Mouse (Mus musculus): ENCODE results near the gene Pogk.
A peak's percentile ranks its signal among the peaks of the same experiment; 100 is the strongest.

Pogk gene

DNA sequence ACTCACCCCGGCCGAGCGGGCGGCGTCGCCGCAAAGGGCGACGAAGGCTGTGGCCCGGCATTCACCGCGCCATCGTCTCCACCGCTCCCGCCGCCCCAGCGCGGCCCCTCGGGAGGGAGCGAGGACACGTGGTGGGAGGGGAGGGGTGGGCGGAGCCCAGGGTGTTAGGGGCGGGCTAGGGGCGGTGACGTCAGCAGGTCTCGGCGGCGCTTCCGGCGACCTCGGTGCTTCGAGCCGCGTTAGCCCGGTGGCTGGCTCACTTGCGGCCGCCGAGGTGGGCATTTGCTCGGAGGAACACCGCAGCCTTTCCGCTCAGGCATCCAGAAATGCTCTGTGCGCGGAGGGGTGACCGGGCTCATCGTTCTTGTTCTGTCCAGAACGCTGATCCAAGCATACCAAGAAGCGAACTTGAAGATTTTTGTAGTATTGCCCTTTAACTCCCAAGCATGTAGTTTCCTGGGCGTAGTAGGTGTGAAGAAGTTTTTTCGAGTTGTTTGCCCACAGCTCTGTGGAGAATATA is at the start of gene Pogk:
Gene Pogk, minus strand, starts transcription at position 163 of the 520 bp plus-strand sequence.
- DNase-seq (ENCODE audit: low spot score), result peak; percentile 30

DNA sequence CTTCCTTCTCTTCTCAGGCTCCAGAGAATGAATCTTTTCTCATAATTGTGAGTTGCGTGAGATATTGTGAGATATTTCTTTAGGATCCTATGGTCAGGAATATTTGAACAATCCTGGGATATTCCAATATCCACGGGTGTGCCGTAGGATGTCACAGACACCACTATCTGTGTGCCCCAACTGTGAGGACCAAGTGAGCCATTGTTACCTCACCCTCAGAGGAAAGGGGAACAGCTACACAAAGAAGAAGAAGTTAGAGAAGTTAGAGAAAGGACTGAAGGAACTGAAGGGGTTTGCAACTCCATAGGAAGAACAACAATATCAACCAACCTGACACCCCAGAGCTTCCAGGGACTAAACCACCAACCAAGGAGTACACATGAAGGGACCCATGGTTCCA is 32.3 kb upstream of the Pogk start:
- DNase-seq (ENCODE audit: low spot score), result no peak

DNA sequence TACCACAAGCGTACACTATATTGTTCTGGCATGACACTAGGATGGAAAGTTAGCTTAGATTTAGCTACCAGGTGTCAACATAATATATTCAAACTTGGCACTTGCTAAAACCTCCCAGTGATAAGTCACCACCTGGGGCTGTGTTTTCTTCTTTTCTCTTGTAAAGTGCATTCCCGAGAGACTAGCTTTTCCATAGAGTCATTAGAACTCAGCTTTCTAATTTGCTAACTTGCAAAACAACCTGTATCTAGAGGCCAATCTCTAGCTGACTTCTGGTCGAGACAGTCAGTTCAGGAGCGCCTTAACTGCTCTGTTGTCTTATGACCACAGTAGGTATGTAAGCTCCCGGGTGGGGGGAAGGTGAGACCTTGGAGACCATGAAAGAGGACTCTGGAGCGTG is 29.8 kb upstream of the Pogk start:
- no peak for DNase-seq (ENCODE audit: low spot score)

DNA sequence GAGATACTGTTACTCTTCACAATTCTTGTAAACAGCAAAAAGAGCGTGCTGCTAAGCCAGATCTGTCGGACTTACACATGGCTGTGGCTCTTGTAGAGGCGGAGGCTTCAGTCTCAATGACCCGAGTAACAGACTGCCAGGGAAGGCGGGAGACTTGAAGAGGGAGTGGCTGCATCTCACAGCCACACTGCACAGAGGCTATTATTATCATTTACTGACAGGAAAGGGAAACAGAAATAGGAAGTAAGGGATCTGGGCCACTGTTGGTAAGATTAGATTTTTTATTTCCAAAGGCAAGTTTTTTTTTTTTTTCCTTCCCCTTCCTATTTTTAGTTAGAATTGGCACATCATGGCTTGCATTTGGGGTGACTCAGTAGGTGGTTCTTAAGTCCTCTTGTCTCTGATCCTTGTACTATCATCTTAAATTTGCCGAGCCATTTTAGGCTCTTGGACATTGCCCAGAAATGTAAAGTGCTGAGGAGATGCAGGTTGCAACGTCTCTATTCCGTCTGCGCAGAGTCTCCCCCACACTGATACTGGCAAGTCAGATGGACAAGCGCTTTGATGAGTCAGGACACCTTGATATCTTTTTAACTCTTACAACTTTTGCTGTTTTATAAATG is 20.3 kb upstream of the Pogk start:
- DNase-seq (ENCODE audit: low spot score), result no peak

DNA sequence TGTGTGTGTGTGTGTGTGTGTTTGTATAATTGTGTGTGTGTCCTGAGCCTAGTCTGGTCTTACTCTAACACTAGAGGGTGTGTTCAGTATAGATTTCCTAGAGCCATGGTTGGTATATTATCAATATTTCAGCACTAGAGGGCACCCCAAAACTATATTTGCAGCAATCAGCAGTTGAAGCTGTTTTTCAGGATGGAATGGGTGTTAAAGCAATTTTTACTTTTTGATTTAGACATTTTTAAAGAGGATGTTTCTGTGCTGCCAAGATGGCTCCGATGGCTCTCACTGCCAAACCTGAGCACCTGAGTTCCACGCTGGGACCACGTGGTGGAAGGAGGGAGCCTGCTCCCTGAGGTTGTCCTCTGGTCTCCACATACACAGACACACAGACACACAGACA is 19.4 kb upstream of the Pogk start:
- peak; percentile 10 for DNase-seq (ENCODE audit: low spot score)

DNA sequence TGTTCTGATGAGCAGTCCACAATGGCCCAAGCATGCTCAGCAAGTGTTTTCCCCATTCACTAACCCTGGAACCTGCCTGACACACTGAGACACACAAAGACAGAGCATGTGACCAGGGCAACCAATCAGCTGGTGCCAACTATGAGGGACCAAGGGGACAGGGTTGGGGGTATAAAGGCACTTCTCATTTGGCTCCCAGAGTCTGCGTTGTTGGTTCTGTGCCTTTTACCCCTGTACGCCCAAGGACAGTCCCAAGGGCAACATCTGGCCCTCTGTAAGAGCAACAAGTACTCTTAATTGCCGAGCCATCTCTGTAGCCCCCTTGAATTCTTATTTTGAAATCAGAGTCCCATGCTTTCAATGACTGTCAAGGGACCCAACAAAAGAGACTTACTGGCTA is 2.6 kb upstream of the Pogk start:
- DNase-seq (ENCODE audit: low spot score), result no peak

DNA sequence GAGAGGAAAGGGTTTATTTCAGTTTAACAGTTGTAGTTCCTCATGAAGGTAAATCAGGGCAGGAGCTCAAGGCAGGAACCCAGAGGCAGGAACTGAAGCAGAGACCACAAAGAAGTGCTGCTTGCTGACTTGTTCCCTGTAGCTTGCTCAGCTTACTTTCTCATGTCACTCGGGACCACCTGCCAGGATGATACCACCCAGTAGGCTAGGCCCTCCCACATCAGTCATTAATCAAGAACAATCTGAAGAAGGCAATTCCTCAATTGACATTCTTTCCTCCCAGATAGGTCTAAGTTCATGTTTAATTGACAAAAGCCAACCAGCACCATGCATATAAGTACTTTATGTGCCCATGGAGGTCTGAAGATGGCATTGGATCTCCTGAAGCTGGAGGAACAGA is 1.9 kb upstream of the Pogk start:
- no peak for DNase-seq (ENCODE audit: low spot score)

DNA sequence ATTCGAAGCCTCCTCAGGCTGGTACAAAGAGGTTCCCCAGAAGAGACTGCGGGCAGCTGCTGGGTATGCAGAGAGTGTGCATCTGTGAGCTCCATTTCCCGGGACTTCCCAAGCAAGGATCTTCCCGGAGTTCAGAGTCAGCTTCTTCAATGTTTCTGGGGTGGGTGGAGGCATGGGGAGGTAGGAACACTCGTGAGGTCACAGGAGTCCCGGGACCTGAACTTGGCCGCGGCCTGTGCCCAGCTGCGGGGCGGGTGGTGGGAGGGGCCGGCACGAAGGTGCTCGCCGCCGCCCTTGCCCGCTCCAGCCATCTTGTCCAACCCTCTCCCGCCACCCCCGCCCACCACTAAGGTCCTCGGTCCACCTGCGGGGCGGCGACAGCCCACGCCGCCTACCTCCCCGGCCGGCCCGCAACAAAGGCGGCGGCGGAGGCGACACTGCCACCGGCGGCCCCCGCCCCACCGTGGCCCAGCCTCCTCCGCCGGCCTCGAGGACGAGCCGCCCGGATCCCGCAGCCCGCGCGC is 424 bp downstream of the Pogk start:
- DNase-seq (ENCODE audit: low spot score), result no peak

DNA sequence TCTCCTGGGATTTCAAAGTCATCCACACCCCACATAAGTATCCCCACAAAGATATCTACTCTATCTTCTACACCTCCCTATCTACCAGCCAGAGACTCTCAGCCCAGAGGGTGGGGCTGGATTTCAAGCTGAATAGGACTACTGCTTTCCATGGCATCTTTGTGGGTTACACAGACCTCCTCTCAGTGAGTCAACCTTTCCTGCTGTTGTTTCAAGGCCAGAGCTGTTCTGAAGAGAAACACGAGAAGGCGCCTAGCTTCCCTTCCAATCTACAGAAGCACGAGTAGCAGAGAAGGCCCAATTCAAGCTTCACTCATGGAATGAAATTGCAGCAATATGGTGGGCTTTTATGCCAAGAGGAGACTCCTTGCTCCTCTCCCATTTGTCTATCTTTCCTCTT is 5.8 kb downstream of the Pogk start:
- DNase-seq (ENCODE audit: low spot score), result no peak

DNA sequence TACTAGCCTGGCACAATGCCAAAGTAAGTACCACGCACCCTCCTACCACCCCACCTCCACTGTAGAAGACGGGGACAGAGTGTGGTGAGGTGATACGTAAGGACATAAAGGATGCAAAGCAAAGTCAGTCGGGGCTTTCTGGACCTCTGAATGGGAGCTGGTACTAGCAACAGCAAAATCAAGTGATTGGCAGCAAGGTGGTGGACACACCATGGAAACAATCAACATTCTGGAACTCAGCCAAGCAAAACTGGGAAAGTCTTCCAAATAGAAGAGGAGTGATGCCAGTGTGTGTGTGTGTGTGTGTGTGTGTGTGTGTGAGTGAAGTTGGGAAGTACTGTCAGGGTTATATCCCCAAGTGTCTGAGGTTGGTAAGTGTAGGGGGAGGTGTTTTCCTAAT is 7.7 kb downstream of the Pogk start:
- DNase-seq (ENCODE audit: low spot score), result peak; percentile 65

DNA sequence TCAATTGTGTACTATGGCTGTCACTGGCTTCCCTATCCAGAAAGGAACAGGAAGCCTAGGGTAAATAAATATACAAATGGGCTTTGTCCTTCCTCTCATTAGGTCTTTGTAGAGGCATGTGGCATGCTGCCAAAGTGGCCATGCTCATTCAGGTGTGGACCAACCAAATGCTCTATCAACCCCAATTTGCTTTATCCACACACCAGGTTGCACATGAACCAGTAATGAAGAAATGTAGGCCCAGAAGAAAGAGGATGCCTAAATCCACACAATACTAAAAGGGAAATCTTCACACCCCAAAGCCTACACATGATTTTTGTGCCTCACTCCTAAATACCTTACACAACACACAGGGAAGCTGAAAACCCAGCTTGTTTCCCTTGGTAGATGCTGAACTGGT is 8.2 kb downstream of the Pogk start:
- DNase-seq (ENCODE audit: low spot score), result no peak

DNA sequence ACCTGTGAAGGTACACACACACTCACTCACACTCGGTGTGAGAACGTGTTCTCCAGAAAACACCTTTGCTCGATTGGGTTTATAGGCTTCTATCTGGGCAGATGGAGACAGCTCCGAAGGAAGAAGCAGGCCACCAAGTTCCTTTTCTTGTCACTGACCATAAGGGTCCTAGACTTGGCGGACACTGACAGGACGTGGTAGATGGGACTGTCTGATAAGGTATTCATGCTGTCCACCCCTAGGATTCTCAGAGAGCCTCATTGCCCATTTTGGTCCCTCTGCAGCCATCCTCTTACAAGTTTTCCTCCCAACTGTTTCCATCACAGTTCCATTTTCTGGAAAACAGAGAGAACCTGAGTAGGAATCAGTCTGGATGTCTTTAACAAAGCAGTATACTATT is 13.3 kb downstream of the Pogk start:
- DNase-seq (ENCODE audit: low spot score), result no peak

DNA sequence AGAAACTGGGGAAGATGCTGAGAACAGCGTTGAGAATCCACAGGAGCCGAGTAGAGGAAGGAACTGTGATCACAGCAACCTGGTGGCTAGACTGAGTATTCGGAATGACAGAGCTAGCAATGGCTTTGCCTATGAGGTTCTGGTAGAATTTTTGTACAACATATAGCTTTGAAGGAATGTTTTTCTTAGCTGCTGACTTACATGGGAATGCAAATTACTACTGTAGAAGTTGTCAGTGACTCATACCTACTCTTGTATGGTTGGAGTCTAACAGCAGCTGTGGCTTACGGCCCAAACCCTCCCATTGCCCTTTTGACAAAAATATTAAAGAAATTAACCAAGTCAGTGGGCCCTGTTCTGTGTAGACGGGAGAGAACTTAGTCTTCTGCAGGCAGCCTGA is 14.0 kb downstream of the Pogk start:
- no peak for DNase-seq (ENCODE audit: low spot score)

DNA sequence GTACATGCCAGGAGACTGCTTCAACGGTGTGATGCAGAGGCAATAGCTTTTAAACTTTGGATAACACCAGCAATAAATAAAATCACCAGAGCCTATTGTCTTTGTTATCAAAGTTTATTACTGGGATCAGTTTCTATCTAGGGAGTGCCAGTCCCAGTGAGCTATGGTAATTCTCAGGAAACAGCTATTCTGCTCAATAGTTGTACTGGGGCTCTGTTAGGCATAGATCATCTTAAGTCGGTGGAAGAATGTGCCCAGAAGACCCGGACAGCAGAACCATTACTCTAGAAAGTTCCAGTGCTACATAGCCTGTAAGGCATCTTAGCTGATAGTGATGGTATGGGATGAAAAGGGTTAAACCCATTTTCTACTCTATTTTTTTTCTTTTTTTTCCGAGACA is 14.9 kb downstream of the Pogk start:
- DNase-seq (ENCODE audit: low spot score), result no peak

DNA sequence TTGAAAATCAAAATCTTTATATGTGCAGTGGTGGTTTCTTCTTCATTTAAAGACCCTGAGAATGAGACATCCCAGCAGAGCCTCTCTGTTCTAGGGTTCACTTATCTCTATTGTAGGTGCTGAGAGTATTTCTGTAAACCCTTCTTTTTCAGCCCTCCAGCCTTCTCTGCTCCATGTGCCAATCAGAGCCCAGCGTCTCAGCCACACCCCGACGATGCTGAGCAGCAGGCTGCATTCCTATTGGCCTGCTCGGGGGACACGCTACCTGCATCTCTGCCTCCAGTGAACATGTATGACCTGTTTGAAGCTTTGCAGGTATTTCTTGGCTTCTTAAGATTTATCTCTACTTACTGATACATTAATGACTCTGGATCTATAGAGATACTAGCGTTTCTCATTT is 18.0 kb downstream of the Pogk start:
- no peak for DNase-seq (ENCODE audit: low spot score)

DNA sequence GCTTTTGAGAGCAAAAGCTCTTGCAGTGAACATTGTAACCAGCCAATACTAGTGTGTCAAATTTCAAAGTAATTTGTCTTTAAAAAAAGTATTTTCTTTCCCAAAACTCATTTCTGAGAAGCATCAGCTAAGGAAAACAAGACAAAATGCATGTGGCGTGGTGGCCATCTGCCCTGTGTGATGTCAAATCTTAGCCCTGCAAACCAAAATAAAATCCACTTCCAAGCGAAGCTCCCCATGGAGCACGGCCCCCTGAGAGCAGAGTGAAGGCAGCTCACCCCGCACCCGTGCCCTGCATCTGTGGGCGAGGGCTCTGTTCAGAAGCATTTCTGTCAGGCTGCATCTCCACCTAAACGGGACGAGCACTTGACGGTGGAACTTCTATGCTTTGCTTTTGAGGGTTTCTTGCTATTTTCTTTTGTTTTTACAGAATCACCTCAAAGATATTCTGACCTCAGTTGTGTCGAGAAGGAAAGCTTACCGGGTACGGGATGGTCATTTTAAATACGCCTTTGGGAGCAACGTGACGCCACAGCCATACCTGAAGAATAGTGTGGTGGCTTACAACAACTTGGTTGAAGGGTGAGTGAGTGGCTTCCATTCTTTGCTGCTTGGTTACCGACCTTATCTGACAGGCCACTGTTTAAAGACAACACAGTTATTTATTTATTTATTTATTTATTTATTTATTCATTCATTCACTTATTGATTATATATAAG is 20.1 kb downstream of the Pogk start:
- DNase-seq (ENCODE audit: low spot score), result no peak

DNA sequence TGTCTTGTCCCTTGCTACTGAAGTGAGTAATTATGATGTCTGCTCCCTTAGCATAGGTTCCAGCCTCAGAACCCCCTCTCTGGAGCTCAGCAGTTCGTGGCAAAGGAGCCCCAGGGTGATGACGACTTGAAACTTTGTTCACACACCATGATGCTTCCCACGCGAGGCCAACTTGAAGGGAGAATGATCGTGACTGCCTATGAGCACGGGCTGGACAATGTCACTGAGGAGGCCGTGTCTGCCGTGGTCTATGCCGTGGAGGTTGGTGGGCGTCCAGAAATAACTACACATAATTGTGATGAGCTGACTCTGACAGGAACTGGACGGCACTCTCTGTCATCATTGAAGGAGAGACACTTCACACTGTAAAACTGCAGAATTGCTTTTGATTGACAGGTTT is 21.2 kb downstream of the Pogk start:
- no peak for DNase-seq (ENCODE audit: low spot score)

DNA sequence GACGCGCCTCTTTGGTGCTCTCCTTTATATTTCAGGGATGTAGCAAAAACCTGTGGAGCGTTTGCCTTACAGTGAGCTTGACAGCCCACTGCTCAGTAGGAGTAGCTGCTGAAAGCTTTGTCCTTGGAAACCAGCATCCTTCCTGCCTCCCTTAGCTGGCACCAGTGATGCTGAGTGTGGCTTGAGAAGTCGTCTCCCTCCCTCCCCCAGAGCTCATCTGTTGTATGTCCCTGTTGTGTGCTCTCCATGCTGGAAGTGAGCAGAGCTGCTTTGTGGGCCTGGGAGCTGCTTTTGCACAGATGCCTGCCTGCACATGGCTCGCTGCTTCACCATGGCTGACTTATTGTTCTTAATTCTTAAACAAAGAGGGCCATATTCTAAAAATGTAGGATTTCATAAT is 24.2 kb downstream of the Pogk start:
- no peak for DNase-seq (ENCODE audit: low spot score)

DNA sequence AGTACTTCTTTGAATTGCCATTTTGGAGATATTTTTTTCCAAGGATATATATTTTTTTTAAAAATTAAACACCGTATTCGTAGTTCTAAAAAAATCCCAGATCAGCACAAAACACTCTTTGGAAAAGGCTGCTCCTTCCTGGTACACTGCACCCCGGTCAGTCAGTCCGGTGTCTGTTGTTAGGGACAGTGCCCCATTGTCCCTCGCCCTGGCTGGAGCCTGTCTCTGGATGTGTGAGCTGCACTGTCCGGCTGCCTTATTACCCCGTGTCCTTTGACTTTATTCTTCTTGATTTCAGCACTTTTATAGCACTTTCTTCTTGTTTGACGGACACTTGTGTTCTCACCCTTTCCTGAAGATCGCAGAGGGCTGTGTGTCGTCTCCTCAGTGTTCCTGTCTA is 25.0 kb downstream of the Pogk start:
- DNase-seq (ENCODE audit: low spot score), result no peak

DNA sequence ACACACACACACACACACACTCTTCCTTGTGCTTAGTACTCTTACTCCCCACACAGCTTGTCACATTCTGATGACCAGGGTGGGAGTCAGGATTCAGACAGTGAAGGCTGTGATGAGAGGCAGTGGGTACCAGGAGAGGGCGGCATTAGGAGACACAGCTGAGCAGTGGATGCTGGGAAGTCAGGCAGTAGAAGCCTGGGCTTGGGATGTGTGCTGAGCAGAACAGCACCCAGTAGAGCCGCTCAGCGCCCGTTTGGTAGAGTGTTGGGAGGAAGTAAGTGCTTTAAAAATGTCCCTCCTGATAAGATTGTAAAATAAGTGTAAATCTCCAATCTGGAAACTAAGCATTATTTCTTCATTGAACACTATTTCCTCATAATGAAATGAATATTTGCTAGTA is 27.0 kb downstream of the Pogk start:
- no peak for DNase-seq (ENCODE audit: low spot score)

DNA sequence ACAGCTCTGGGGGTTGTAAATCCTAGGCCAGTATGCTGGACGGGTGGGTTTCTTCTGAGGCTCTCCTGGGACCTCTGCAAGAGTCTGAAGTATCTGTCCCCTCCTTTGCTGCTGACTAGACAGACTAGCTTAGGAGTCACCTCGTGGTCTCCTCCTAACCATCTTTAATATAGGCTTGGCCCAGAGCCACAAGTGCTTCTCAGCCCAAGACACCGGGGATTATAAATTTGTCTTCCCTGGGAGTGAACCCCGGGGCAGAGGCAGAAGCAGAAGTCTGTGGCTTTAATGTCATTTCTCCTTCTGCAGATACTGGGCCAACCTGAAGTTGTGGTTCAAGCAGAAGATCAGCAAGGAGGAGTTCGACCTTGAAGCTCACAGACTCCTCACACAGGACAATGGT is 27.8 kb downstream of the Pogk start:
- no peak for DNase-seq (ENCODE audit: low spot score)

DNA sequence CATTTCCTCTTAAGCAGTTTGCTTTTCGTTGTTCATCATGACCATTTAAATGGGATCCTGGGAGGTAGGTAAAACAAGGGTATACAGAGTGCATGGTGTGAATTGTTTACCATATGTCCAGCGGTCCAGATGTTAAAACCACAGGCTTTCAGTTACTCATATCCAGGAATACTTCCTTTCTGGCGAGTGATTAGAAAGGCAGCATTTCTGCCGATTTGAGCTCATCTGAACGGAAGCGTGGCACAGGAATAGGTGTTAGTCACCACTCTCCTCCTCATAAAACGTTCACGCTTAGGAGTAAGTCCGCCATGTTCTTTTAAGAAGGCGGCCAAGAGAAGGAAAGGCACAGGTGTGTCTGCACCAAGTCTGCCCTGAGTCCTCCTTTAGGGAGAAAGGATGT is 28.3 kb downstream of the Pogk start:
- no peak for DNase-seq (ENCODE audit: low spot score)

DNA sequence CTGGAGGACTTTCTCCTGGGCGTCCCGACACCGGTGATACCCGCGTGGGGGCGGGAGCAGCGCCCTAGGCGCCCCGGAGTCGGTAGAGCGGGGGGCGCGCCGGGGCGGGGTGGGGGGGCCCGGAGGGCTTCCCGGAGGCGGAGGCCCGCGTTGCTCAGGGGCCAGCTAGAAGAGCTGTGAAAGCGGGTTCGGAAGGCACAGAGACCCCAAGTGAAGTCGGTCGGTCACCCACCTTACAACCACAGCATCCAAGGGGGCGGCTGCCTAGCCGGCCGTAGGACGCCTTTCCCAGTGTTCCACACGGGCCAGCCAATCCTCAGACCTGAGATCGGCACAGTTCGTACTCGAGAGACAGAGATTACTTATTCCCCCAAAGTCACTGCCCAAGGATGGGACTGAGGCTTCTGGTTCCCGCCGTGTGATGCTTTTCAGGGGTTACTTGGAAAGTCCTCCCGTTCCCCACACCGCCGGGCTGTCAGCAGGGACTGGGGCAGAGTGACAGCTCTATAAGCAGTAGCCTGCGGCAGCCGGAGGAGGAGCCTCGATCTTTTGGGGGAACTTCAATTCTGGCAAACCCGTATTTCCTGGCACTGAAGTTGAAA is 29.9 kb downstream of the Pogk start:
- DNase-seq (ENCODE audit: low spot score), result peak; percentile 69

Data from adipocyte (in vitro differentiated cells).